8 mouse cellular contexts compared by ENCODE assay signal in genomic region chr5:107597301-107598077, GRCm38 (mm10). TPM values are rescaled to one million over a fixed set of nuclear protein-coding genes. Genes with fewer than 3 reads are reported as not detected.
DNase-seq lines count a peak whose midpoint lies in the region; ATAC-seq lines count a peak whose summit lies in the region.

Gene Rpap2 (plus strand): TSS chr5:107597373.
Gene Glmn (minus strand): TSS chr5:107597888.

- peak within 1 kb of the TSS; percentile 80 for H3K9ac ChIP-seq in lung, embryonic 16.5 days (ENCODE audit: low read length)

- ATAC-seq in hematopoietic stem cell, adult 5-6 weeks (replicated peaks in 1 of 2; ENCODE audit: insufficient read depth in 1 of 2, low FRiP score in 2 of 2, low TSS enrichment in 1 of 2, low read depth in 1 of 2, poor library complexity in 2 of 2, severe bottlenecking in 2 of 2): peak; percentile 80 to 92
- ATAC-seq in lung, embryonic 16.5 days (ENCODE audit: low read depth): peak; percentile 97

- WGBS in lung, embryonic 16.5 days: under 1% methylated on average over 55 of the region's 64 CpGs

- peaks cover 7% of the 10 kb centered on the region for H3K36me3 ChIP-seq in lung, embryonic 16.5 days (ENCODE audit: control insufficient read depth, insufficient read depth, low read length)

- peak within 1 kb of the TSS; percentile 86 for H3K27ac ChIP-seq in lung, embryonic 16.5 days (ENCODE audit: low read length)

- H3K4me2 ChIP-seq in lung, embryonic 16.5 days (ENCODE audit: low read depth, low read length): peak within 1 kb of the TSS; percentile 87

- no peaks in the 10 kb centered on the region for H3K27me3 ChIP-seq in lung, embryonic 16.5 days (ENCODE audit: control insufficient read depth, insufficient read depth, low read depth, low read length)

- H3K9me3 ChIP-seq in lung, embryonic 16.5 days (ENCODE audit: control insufficient read depth, low read length): no peaks in the 10 kb centered on the region

- peak within 1 kb of the TSS; percentile 84 for H3K4me3 ChIP-seq in lung, embryonic 16.5 days (ENCODE audit: low read length)

- H3K4me1 ChIP-seq in lung, embryonic 16.5 days (replicated peaks; ENCODE audit: control insufficient read depth, insufficient read depth, low read length): peaks cover 8% of the 10 kb centered on the region; the same call in 1 of the 2 replicates

- DNase-seq in MEL-GATA-1-ER (ENCODE audit: extremely low read depth, low read depth): peak; percentile 52
- DNase-seq in cerebellum, adult 8-10 months: peak; percentile 84
- DNase-seq in forelimb bud, embryonic 11.5 days (ENCODE audit: low read depth, low spot score): peak; percentile 76
- DNase-seq in layer of hippocampus, adult 9-10 months (ENCODE audit: low spot score): peak; percentile 62
- peak; percentile 79 for DNase-seq in ovary, postnatal 10 days (ENCODE audit: low spot score)
- DNase-seq in thymus, postnatal 10 days (ENCODE audit: low spot score in 2 of 2): peak; percentile 81 to 87

RNA-seq across cellular contexts. Expression of gene Rpap2, which starts in this region (rescaled TPM):
- total RNA-seq in hematopoietic stem cell, adult 5-6 weeks (2017): 45.7 and 58.5 TPM in 2 replicates
- 14.9 and 15.1 TPM in 2 replicates for polyA plus RNA-seq in lung, embryonic 16.5 days (2015; fragmentation: Nextera tagmentation; extraction: Ambion mirVana)

RNA-seq across cellular contexts. Expression of gene Glmn, which starts in this region (rescaled TPM):
- total RNA-seq in hematopoietic stem cell, adult 5-6 weeks (2017): 17.4 and 25.1 TPM in 2 replicates
- 24.5 and 25.1 TPM in 2 replicates for polyA plus RNA-seq in lung, embryonic 16.5 days (2015; fragmentation: Nextera tagmentation; extraction: Ambion mirVana)

Comparison
In these comparisons a context has a peak if more than half of its experiments do, and no peak if none do; other contexts are left out.
1. Peak in every context shown above with its lines: DNase-seq, ATAC-seq, H3K4me3 ChIP-seq and H3K27ac ChIP-seq.